Mouse (Mus musculus) cortical plate, adult 2 months (tissue): ENCODE measurements around the gene Tex22.

Source experiments
- CTCF ChIP-seq: fragments of 200-500 bp; IDR thresholded peaks from 2 replicates; pipeline ENCODE4 v1.5.1; 2011; ENCODE audit warnings: mild to moderate bottlenecking, control low read depth, low read length; ENCODE audit not compliant: insufficient read depth; ENCODE audit errors: extremely low read depth
- POLR2A ChIP-seq: fragments of 200-500 bp; IDR thresholded peaks from 2 replicates; pipeline ENCODE4 v1.6.1; 2011; ENCODE audit warnings: mild to moderate bottlenecking, low read length, control low read depth; ENCODE audit not compliant: insufficient read depth; ENCODE audit errors: extremely low read depth

- no peak for TF ChIP-seq CTCF
- no peak for TF ChIP-seq POLR2A
These were observed 27.4 kb upstream of the Tex22 start for GRCm38 (mm10) chr12:113046861-113047260.
